29 mouse cellular contexts compared by ENCODE assay signal in the genomic region with DNA sequence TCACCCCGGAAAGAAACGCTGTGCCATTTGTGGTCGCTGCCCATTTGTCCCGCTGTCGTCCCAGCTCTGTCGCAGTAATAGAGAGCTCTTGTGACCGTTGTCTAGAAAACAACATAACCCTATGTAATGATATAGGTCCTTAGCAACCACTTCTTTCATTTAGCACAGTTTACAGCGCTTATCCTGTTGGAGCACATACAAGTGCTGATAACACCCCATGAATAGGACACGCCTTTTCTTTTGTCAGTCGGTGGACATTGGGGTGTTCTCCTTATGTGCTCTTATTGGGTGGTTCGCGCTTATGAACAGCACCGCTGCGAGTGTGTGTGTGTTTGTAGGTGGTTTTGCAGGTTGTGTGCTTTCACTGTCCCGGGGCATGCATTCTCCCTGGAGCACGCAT. TPM values are rescaled to one million over a fixed set of nuclear protein-coding genes. Genes with fewer than 3 reads are reported as not detected.
DNase-seq lines count a peak whose midpoint lies in the region; ATAC-seq lines count a peak whose summit lies in the region.
"Had no signal": no experiment of that assay in that cellular context is flagged by ENCODE, and none has a peak within 500 bp of the region (broad histone marks: within the 10 kb centered on the region; RNA-seq: fewer than 3 reads in every experiment).

No protein-coding gene starts in this region.

- ATAC-seq in megakaryocyte, adult 5-6 weeks (ENCODE audit: poor library complexity, severe bottlenecking): no peak
- ATAC-seq in liver, embryonic 12.5 days: peak; percentile 69
- peak; percentile 74 for ATAC-seq in megakaryocyte progenitor cell, adult 5-6 weeks (replicated peaks; ENCODE audit: poor library complexity)
- no peak for ATAC-seq in kidney, embryonic 14.5 days (ENCODE audit: low FRiP score, low TSS enrichment)
- ATAC-seq: activated CD4-positive, CD25-positive, alpha-beta regulatory T cell, adult 4 months; hindbrain, embryonic 16.5 days; intestine, embryonic 15.5 days had no signal

- peaks cover 65% of the 10 kb centered on the region for H3K4me1 ChIP-seq in megakaryocyte, embryonic 14.5 days
- H3K4me1 ChIP-seq in liver, embryonic 12.5 days: peaks cover 49% of the 10 kb centered on the region
- no peaks in the 10 kb centered on the region for H3K4me1 ChIP-seq in kidney, embryonic 14.5 days (ENCODE audit: control insufficient read depth, insufficient read depth, low read length)
- H3K4me1 ChIP-seq: embryonic facial prominence, embryonic 10.5 days; intestine, embryonic 15.5 days had no signal

- peaks cover 79% of the 10 kb centered on the region for H3K36me3 ChIP-seq in megakaryocyte, embryonic 14.5 days (replicated peaks; ENCODE audit: low read length)
- peaks cover 94% of the 10 kb centered on the region for H3K36me3 ChIP-seq in liver, embryonic 12.5 days
- peaks cover 30% of the 10 kb centered on the region; the same call in 1 of the 2 replicates for H3K36me3 ChIP-seq in kidney, embryonic 14.5 days (ENCODE audit: control insufficient read depth, insufficient read depth, low read length)

- peak overlapping the region; percentile 46; the same call in 1 of the 2 replicates for H3K27ac ChIP-seq in liver, embryonic 12.5 days
- no peak overlapping the region for H3K27ac ChIP-seq in kidney, embryonic 14.5 days (ENCODE audit: low read depth, low read length)
- H3K27ac ChIP-seq: embryonic facial prominence, embryonic 10.5 days; intestine, embryonic 15.5 days; layer of hippocampus, adult 2 months; limb, embryonic 13.5 days had no signal

- no peak overlapping the region for H3K9ac ChIP-seq in liver, embryonic 12.5 days
- no peak overlapping the region for H3K9ac ChIP-seq in kidney, embryonic 14.5 days (ENCODE audit: low read depth, low read length)
- H3K9ac ChIP-seq: forebrain, postnatal 0 days; intestine, embryonic 15.5 days; limb, embryonic 13.5 days; lung, embryonic 14.5 days had no signal

- DNase-seq in right cerebral cortex, adult 18-20 months: no peak
- DNase-seq in spleen, postnatal 36 days (ENCODE audit: low spot score in 2 of 2): no peak
- DNase-seq: adrenal gland, adult 8-10 months; B cell, adult 2 months; cerebellum, adult 9-10 months; forebrain, postnatal 0 days; gastrocnemius, postnatal 14 days; heart, adult 18-20 months; kidney, adult 8-10 months; kidney, postnatal 14 days; layer of hippocampus, postnatal 36 days; lung, embryonic 14.5 days; lung, postnatal 36 days; right cerebral cortex, postnatal 25 days; spleen, adult 18-20 months; thymus, adult 18-20 months; thymus, postnatal 36 days had no signal

- H3K9me3 ChIP-seq in megakaryocyte, embryonic 14.5 days: no peaks in the 10 kb centered on the region
- H3K9me3 ChIP-seq in liver, embryonic 12.5 days (replicated peaks): no peaks in the 10 kb centered on the region
- H3K9me3 ChIP-seq in kidney, embryonic 14.5 days (ENCODE audit: control insufficient read depth, low read length): no peaks in the 10 kb centered on the region
- H3K9me3 ChIP-seq: embryonic facial prominence, embryonic 10.5 days; intestine, embryonic 15.5 days; limb, embryonic 13.5 days had no signal

- 73% methylated on average over 16 of the region's 16 CpGs for WGBS in liver, embryonic 12.5 days (ENCODE audit: insufficient replicate concordance)
- 90% methylated on average over 16 of the region's 16 CpGs for WGBS in kidney, embryonic 14.5 days

- no peaks in the 10 kb centered on the region for H3K27me3 ChIP-seq in megakaryocyte, embryonic 14.5 days (replicated peaks)
- no peaks in the 10 kb centered on the region for H3K27me3 ChIP-seq in liver, embryonic 12.5 days (replicated peaks)
- no peaks in the 10 kb centered on the region for H3K27me3 ChIP-seq in kidney, embryonic 14.5 days (ENCODE audit: control insufficient read depth, insufficient read depth, low read length)
- H3K27me3 ChIP-seq: intestine, embryonic 15.5 days; limb, embryonic 13.5 days had no signal

- H3K4me2 ChIP-seq in liver, embryonic 12.5 days: no peak overlapping the region
- no peak overlapping the region for H3K4me2 ChIP-seq in kidney, embryonic 14.5 days (replicated peaks; ENCODE audit: low read depth, low read length)
- H3K4me2 ChIP-seq: intestine, embryonic 15.5 days; limb, embryonic 13.5 days; lung, embryonic 14.5 days; midbrain, embryonic 11.5 days had no signal

- H3K4me3 ChIP-seq in megakaryocyte, embryonic 14.5 days (replicated peaks): peak overlapping the region; percentile 46
- no peak overlapping the region for H3K4me3 ChIP-seq in liver, embryonic 12.5 days
- no peak overlapping the region for H3K4me3 ChIP-seq in kidney, embryonic 14.5 days (ENCODE audit: low read length)
- H3K4me3 ChIP-seq: embryonic facial prominence, embryonic 10.5 days; intestine, embryonic 15.5 days; layer of hippocampus, adult 2 months; limb, embryonic 13.5 days had no signal

RNA-seq across cellular contexts. Expression of a gene that starts 39.8 kb away (rescaled TPM):
- 15.5 and 37.9 TPM in 2 replicates for polyA plus RNA-seq in megakaryocyte, embryonic 14.5 days (2012; ENCODE audit: insufficient read depth, low replicate concordance)
- 3.2 and 5.0 TPM in 2 replicates for total RNA-seq in megakaryocyte, adult 5-6 weeks (2015)
- total RNA-seq in megakaryocyte, adult 5-6 weeks (2017): 11.7 TPM in 2 replicates
- 81.1 and 83.7 TPM in 2 replicates for polyA plus RNA-seq in liver, embryonic 12.5 days (2016; fragmentation: Nextera tagmentation; extraction: Ambion mirVana)
- total RNA-seq in megakaryocyte progenitor cell, adult 5-6 weeks (2015): 29.0 and 36.9 TPM in 2 replicates
- 55.3 and 76.6 TPM in 2 replicates for total RNA-seq in megakaryocyte progenitor cell, adult 5-6 weeks (2017)
- 52.3 and 66.0 TPM in 2 replicates for polyA plus RNA-seq in kidney, embryonic 14.5 days (2014; fragmentation: Nextera tagmentation; extraction: Ambion mirVana)

Comparison
In these comparisons a context has a peak if more than half of its experiments do, and no peak if none do; other contexts are left out.
1. ATAC-seq: peak in liver, embryonic 12.5 days (single experiment) and megakaryocyte progenitor cell, adult 5-6 weeks (single experiment); none in megakaryocyte, adult 5-6 weeks (single experiment) and kidney, embryonic 14.5 days (single experiment).